Mouse (Mus musculus) forebrain, embryonic 10.5 days (tissue): ENCODE measurements around the gene Pcbp1. TPM values are rescaled to one million over a fixed set of nuclear protein-coding genes. Genes with fewer than 3 reads are reported as not detected.
A peak's percentile ranks its signal among the peaks of the same experiment; 100 is the strongest.

Experiments used
- DNase-seq: peaks from one replicate; pipeline ENCODE4 v3.0.0-alpha.2; 2017; ENCODE audit warnings: low spot score; ENCODE audit errors: extremely low spot score
- H3K27ac ChIP-seq: fragments of 300-500 bp; sonication (generic); 2 replicates; pipeline ENCODE4 v1.5.1; 2016; ENCODE audit warnings: mild to moderate bottlenecking
- H3K27me3 ChIP-seq: fragments of 300-500 bp; sonication (generic); 2 replicates; pipeline ENCODE4 v1.6.1; 2016; ENCODE audit warnings: mild to moderate bottlenecking; ENCODE audit not compliant: poor library complexity, severe bottlenecking
- H3K36me3 ChIP-seq: fragments of 300-500 bp; sonication (generic); replicated peaks from 2 replicates; pipeline ENCODE4 v1.6.1; 2016; ENCODE audit warnings: mild to moderate bottlenecking, moderate library complexity
- H3K4me1 ChIP-seq: fragments of 300-500 bp; sonication (generic); 2 replicates; pipeline ENCODE4 v1.6.1; 2016
- H3K4me3 ChIP-seq: fragments of 300-500 bp; sonication (generic); 2 replicates; pipeline ENCODE4 v1.5.1; 2016; ENCODE audit warnings: mild to moderate bottlenecking, moderate library complexity
- H3K9me3 ChIP-seq: fragments of 300-500 bp; sonication (generic); 2 replicates; pipeline ENCODE4 v1.6.1; 2016; ENCODE audit warnings: mild to moderate bottlenecking, moderate library complexity
- WGBS: fragments of 180-500 bp; shearing (Covaris S2); methylation state at CpG from one replicate; pipeline ENCODE4 v1.1.7; 2016; 5-methylcytosine and 5-hydroxymethylcytosine counted together
- microRNA-seq: library from miRNA; unstranded; fragments of <30 nt; microRNA quantifications from one replicate; pipeline ENCODE4, GENCODE M21; 2017
- polyA plus RNA-seq: library from polyadenylated mRNA; unstranded; fragments of >200 nt; fragmentation: Nextera tagmentation; extraction: Ambion mirVana; gene quantifications from 2 replicates; pipeline ENCODE4 v1.2.1, GENCODE M21; 2016

The Pcbp1 gene
- polyA plus RNA-seq, 1 experiment from 2014 or later = 305 TPM

DNA sequence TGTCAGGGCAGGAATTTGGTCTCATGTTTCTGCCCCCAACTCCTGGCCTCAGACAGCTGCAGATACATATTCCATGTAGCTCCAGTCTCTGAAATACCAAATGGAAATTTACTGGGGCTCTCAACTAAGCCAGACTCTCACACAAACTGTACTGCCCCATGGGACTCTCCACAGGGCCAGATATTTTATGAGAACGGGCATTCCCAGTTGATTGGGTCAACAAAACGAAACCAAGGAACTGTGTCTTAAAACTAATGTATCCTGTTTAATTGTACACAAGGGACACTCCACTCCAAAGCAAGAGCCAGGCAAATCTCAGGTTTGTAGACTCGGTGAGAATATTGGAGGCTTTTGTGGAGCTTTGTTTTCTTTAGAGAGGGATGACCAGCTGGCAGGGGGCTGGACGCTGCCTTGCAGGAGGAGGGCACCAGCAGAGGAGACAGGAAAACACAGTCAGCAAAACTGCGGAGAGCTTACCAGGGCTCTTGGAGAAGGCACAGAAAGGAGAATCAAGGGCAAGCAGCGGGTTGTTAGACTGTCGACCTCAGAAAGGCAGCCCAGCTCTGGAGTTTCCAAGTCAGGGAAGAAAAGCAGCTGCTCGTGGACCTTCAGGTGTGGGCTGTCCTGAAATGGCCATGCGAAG lies 45.8 kb downstream of the Pcbp1 start:
- Histone ChIP-seq H3K27ac (peak overlapping the region; percentile 77), H3K36me3 (no peaks in the 10 kb centered on the region), H3K4me3 (no peak overlapping the region), H3K9me3 (no peaks in the 10 kb centered on the region), H3K4me1 (peaks cover 31% of the 10 kb centered on the region), H3K27me3 (no peaks in the 10 kb centered on the region)
- 51% methylated on average over 9 of the region's 9 CpGs for WGBS
- no peak for DNase-seq

DNA sequence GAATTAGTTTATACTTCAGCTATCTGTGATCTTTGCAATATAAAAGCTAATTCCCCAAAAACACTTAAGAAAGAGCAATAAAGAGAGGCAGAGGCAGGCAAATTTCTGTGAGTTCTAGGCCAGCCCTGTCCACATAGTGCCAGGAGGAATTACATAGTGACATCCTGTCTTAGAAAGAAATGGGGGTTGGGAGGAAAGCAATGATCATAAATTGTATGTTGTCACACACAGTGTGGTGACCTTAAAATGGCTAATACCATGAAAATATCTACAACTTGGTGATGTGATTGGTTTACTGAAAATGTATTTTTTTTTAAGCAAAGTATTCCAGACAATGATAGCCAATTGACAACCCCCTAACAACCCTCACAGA lies 46.3 kb downstream of the Pcbp1 start:
- H3K36me3 ChIP-seq = no peaks in the 10 kb centered on the region
- no peak overlapping the region for H3K4me3 ChIP-seq
- DNase-seq = no peak
- no peaks in the 10 kb centered on the region for H3K9me3 ChIP-seq
- H3K27me3 ChIP-seq = no peaks in the 10 kb centered on the region
- H3K4me1 ChIP-seq = peaks cover 31% of the 10 kb centered on the region
- peak overlapping the region; percentile 66; the same call in 1 of the 2 replicates for H3K27ac ChIP-seq

DNA sequence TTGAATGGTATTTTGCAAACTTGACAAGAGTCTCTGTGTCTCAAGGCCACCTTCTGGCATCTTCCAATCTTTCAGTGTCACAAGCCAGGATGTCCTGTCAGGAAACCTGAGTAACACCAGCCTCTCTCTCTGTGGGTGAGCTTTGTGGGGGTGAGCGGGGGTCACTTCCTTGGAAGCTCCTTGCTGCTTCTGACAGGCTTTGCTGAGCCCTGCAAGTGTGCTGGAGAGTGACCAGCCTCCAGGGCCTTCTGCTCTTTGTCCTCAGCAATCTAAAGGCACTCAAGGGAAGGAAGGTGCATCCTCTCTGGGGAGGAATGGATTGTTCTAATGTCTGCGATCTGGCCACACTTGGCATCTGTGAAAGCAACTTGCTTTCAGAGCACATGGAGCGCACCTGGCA lies 46.8 kb downstream of the Pcbp1 start:
- peak overlapping the region; percentile 66 for H3K27ac ChIP-seq
- peaks cover 32% of the 10 kb centered on the region for H3K4me1 ChIP-seq
- no peaks in the 10 kb centered on the region for H3K36me3 ChIP-seq
- no peaks in the 10 kb centered on the region for H3K27me3 ChIP-seq
- H3K4me3 ChIP-seq = no peak overlapping the region
- no peak for DNase-seq
- 71% methylated on average over 3 of the region's 3 CpGs for WGBS
- H3K9me3 ChIP-seq = no peaks in the 10 kb centered on the region

DNA sequence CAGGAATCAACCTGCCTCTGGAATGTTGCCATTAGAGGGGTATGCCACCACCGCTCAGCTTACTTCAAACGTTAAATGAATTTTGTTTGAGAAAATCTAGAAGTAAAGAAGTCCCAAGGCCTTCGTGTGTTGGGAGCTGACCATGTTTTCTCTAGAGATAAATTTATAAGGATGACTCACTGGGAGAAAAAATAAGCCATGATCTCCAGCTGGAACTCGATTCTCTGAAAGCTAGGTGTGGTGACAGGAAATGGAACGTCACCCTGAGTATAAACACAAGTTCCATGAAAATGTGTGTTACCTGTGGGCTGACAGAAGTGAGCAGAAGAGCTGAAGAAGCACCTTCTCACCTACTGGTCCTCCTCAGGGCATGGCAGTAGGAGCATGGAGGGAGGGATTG lies 49.2 kb downstream of the Pcbp1 start:
- H3K27me3 ChIP-seq = no peaks in the 10 kb centered on the region
- peaks cover 52% of the 10 kb centered on the region for H3K4me1 ChIP-seq
- H3K27ac ChIP-seq = no peak overlapping the region
- no peaks in the 10 kb centered on the region for H3K36me3 ChIP-seq
- H3K9me3 ChIP-seq = no peaks in the 10 kb centered on the region
- no peak for DNase-seq
- 88% methylated on average over 5 of the region's 5 CpGs for WGBS
- no peak overlapping the region for H3K4me3 ChIP-seq

DNA sequence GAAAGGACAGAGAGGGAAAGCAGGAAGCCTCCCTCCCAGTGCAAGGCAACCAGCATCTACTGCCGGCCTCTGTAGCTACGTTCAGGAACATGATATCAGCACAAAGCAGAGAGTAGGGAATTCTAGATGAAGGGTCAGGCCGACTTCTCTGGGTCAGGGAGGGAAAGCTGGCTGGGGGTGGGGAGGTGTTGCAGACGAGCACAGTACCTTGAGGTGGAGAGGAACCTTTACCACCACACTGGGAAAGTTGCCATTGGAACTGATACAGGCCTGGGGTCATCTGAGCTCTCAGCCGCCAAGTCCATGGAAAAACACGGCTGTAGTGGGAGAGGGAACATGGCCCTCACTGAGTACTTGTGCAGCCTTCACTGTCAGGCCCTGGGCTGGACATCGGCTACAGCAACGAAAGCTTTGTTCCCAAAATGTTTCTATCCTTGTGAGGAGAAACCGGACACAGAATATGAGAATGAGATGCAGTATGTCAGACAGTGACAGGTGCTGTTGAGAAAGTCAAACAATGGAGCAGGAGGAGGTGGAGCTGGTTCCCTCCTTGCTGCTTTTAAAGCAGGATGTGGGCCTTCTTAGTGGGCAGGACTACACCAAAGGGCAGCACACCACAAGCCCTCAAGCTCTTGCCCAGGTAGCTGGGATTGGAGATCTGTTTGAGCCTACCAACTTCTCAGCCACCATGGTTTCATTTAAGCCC lies 50.5 kb downstream of the Pcbp1 start:
- H3K4me1 ChIP-seq = peaks cover 57% of the 10 kb centered on the region

DNA sequence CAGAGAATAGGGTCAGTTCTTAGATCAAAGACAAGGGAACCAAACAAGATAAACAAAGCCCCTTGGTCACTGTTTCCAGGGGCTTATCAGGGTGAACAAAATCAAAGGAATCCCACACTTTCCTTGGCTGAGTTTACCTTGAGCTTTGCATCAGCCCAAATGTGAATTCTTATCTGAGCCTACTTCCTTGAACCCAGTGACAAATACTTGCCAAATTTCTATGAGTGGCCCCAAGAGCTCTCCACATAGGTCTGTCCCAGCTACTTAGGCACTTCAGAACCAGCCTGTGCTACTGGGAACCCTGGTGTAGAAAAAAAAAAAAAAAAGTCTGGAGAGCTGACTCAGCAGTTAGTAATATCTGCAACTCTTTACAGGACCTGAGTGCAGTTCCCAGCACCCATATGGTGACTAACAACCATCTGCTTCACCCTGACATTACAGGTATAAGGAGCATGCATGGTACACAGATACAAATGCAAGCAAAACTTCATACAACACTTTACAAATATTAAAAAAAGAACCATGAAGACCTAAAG lies 51.4 kb downstream of the Pcbp1 start:
- Histone ChIP-seq H3K27ac (no peak overlapping the region), H3K9me3 (no peaks in the 10 kb centered on the region), H3K27me3 (no peaks in the 10 kb centered on the region), H3K4me1 (peaks cover 48% of the 10 kb centered on the region), H3K4me3 (no peak overlapping the region), H3K36me3 (peaks cover 11% of the 10 kb centered on the region)
- DNase-seq = no peak

More for the DNA sequence above, 50.5 kb downstream of the Pcbp1 start:
- H3K4me3 ChIP-seq = no peak overlapping the region
- H3K27ac ChIP-seq = no peak overlapping the region
- no peaks in the 10 kb centered on the region for H3K9me3 ChIP-seq
- peaks cover 2% of the 10 kb centered on the region; the same call in 1 of the 2 replicates for H3K36me3 ChIP-seq
- DNase-seq = no peak
- 85% methylated on average over 9 of the region's 9 CpGs for WGBS
- no peaks in the 10 kb centered on the region for H3K27me3 ChIP-seq

Small RNA genes lying within 50 kb of the gene (microRNA-seq; reads per million reads assigned to microRNA genes)
- not detected for gene Gm22184

Other genes starting within 250 kb of the Pcbp1 start
- gene Fam136a, start 160.7 kb downstream of the Pcbp1 start, polyA plus RNA-seq = 208 and 210 TPM in 2 replicates
- 939 and 953 TPM in 2 replicates for gene Snrpg, start 155.0 kb downstream of the Pcbp1 start, polyA plus RNA-seq
- 73.5 and 78.3 TPM in 2 replicates for gene Pcyox1, start 129.2 kb downstream of the Pcbp1 start, polyA plus RNA-seq
- 209 and 212 TPM in 2 replicates for gene Tia1, start 122.1 kb downstream of the Pcbp1 start, polyA plus RNA-seq
- 0.83 TPM in 1 of 2 replicates, not detected in the other for gene Gm44790, start 99.7 kb downstream of the Pcbp1 start, polyA plus RNA-seq
- gene C87436, start 87.9 kb downstream of the Pcbp1 start, polyA plus RNA-seq = 24.4 and 25.5 TPM in 2 replicates
- gene Asprv1, start 101.8 kb upstream of the Pcbp1 start, polyA plus RNA-seq = 0.16 and 0.32 TPM in 2 replicates
- gene Mxd1, start 142.8 kb upstream of the Pcbp1 start, polyA plus RNA-seq = 8.2 and 8.3 TPM in 2 replicates
- 125 and 136 TPM in 2 replicates for gene Snrnp27, start 158.2 kb upstream of the Pcbp1 start, polyA plus RNA-seq
- 28.1 and 29.5 TPM in 2 replicates for gene Gmcl1, start 207.1 kb upstream of the Pcbp1 start, polyA plus RNA-seq